Mouse (Mus musculus) adrenal gland (tissue): ENCODE measurements around the gene Pde7b.
"Not testable (repeated sequence)": the region's sequence is repeated elsewhere in the genome, so short reads cannot be mapped to it uniquely, and the experiment has no call there.

Experiments used
- intact Hi-C: fragments of 180-260 bp; cut with DNase I; formaldehyde crosslinking; loops from one replicate; pipeline ENCODE4 v1.15.1; 2025

The Pde7b gene

GRCm38 (mm10) chr10:20550771-20551170 is 174.1 kb downstream of the Pde7b start:
- intact Hi-C loops: no loop called here

GRCm38 (mm10) chr10:20550161-20550560 is 174.7 kb downstream of the Pde7b start:
- intact Hi-C loops: no loop called here

GRCm38 (mm10) chr10:20548833-20549710 is 175.8 kb downstream of the Pde7b start:
- intact Hi-C loops: no loop called here

- intact Hi-C loops: no loop called here
These were observed 176.8 kb downstream of the Pde7b start for GRCm38 (mm10) chr10:20547951-20548551.

- intact Hi-C loops: no loop called here
These were observed 181.8 kb downstream of the Pde7b start for GRCm38 (mm10) chr10:20543121-20543520.

- intact Hi-C loops: no loop called here
These were observed 191.1 kb downstream of the Pde7b start for GRCm38 (mm10) chr10:20533811-20534210.

- intact Hi-C loops: no loop called here
These were observed 193.0 kb downstream of the Pde7b start for GRCm38 (mm10) chr10:20531921-20532320.

GRCm38 (mm10) chr10:20528544-20529411 is 196.1 kb downstream of the Pde7b start:
- intact Hi-C loops: no loop called here

GRCm38 (mm10) chr10:20527737-20528136 is 197.1 kb downstream of the Pde7b start:
- intact Hi-C loops: no loop called here

- intact Hi-C loops: no loop called here
These were observed 206.4 kb downstream of the Pde7b start for GRCm38 (mm10) chr10:20518529-20518889.

GRCm38 (mm10) chr10:20517756-20518528 is 206.9 kb downstream of the Pde7b start:
- intact Hi-C loops: not testable (repeated sequence)

GRCm38 (mm10) chr10:20513891-20514290 is 211.0 kb downstream of the Pde7b start:
- intact Hi-C loops: no loop called here

GRCm38 (mm10) chr10:20513461-20513860 is 211.4 kb downstream of the Pde7b start:
- intact Hi-C loops: no loop called here

GRCm38 (mm10) chr10:20509819-20510218 is 215.1 kb downstream of the Pde7b start:
- intact Hi-C loops: no loop called here

GRCm38 (mm10) chr10:20508497-20508896 is 216.4 kb downstream of the Pde7b start:
- intact Hi-C loops: no loop called here

GRCm38 (mm10) chr10:20507732-20508412 is 217.0 kb downstream of the Pde7b start:
- intact Hi-C loops: no loop called here

GRCm38 (mm10) chr10:20507069-20507468 is 217.8 kb downstream of the Pde7b start:
- intact Hi-C loops: no loop called here

- intact Hi-C loops: no loop called here
These were observed 219.4 kb downstream of the Pde7b start for GRCm38 (mm10) chr10:20505454-20505853.

- intact Hi-C loops: no loop called here
These were observed 220.1 kb downstream of the Pde7b start for GRCm38 (mm10) chr10:20504800-20505199.

GRCm38 (mm10) chr10:20503265-20504025 is 221.4 kb downstream of the Pde7b start:
- intact Hi-C loops: no loop called here
